Mouse (Mus musculus): Measurements from ENCODE around the gene Plin1.

- peak; percentile 91 for TF ChIP-seq CTCF (IDR thresholded peaks at IDR 0.05)
- no peak for TF ChIP-seq EP300 (IDR thresholded peaks at IDR 0.05)
Observed at GRCm38 (mm10) chr7:79780647-79781626, 48.2 kb upstream of the Plin1 start.
